ENCODE assay signal across 12 mouse cellular contexts in the genomic region with DNA sequence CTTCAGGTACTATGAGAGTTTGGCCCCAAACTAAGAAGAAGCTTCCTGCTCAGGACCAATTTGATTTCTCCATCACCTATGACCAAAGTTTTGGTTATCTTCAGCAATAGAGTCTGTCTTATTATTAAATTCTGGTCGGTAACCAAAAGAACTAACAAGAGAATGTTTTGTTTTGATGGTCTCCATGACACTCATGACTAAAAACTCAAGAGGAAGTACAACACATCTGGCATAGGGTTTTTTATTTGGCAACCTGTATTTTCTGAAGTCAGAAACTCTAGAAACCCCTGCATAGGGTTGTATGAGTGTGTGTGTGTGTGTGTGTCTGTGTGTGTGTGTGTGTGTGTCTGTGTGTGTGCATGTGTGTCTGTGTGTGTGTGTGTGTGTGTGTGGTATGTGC.
"Had no signal": no experiment of that assay in that cellular context is flagged by ENCODE, and none has a peak within 500 bp of the region (broad histone marks: within the 10 kb centered on the region; RNA-seq: fewer than 3 reads in every experiment).

No protein-coding gene starts in this region.

- H3K4me2 ChIP-seq: liver, embryonic 11.5 days; liver, embryonic 15.5 days; lung, embryonic 15.5 days; midbrain, embryonic 12.5 days had no signal

- H3K4me3 ChIP-seq: left cerebral cortex, adult 2 months; limb, embryonic 10.5 days; liver, embryonic 15.5 days; lung, embryonic 15.5 days; midbrain, embryonic 12.5 days had no signal

- H3K27ac ChIP-seq: left cerebral cortex, adult 2 months; limb, embryonic 10.5 days; liver, embryonic 15.5 days; lung, embryonic 15.5 days; macrophage; midbrain, embryonic 12.5 days; stomach, postnatal 0 days had no signal

- H3K9ac ChIP-seq: liver, embryonic 15.5 days; lung, embryonic 15.5 days; midbrain, embryonic 12.5 days had no signal

- DNase-seq: kidney, postnatal 25 days; right cerebral cortex, postnatal 4 days; thymus, postnatal 4 days had no signal

- H3K9me3 ChIP-seq: limb, embryonic 10.5 days; liver, embryonic 15.5 days; lung, embryonic 15.5 days; midbrain, embryonic 12.5 days had no signal

- H3K27me3 ChIP-seq: liver, embryonic 15.5 days; lung, embryonic 15.5 days; midbrain, embryonic 12.5 days had no signal

- H3K4me1 ChIP-seq: limb, embryonic 10.5 days; liver, embryonic 15.5 days; lung, embryonic 15.5 days; midbrain, embryonic 12.5 days had no signal

- H3K36me3 ChIP-seq: limb, embryonic 10.5 days; liver, embryonic 15.5 days; lung, embryonic 15.5 days; midbrain, embryonic 12.5 days had no signal

- ATAC-seq: intestine, postnatal 0 days had no signal
